Mouse (Mus musculus): Measurements from ENCODE around the gene Rfx3. TPM values are rescaled to one million over a fixed set of nuclear protein-coding genes. Genes with fewer than 3 reads are reported as not detected.

Rfx3 gene
- total RNA-seq, 2 experiments from 2014 or later, result 90.7 to 98.5 TPM

DNA sequence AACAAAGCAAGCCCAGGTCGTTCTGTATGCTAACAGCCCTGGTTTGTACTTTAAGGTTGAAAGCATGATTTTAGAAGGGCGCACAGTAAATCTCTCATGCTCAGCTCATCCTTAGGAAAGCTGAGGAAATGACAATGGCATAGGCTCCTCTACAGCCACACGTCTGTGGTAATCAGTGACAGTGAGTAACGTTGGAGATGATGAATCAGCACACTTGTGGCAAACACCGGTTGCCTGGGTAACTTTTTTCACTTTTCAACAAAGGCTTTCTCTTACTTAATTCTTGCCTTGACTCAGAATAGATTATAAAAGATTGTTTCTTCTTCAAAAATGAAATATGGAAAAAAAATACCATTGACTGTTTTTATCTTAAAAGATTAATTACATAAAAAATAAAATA is 104.0 kb downstream of the Rfx3 start:
- no peak for DNase-seq (ENCODE audit: low spot score in 2 of 2)

DNA sequence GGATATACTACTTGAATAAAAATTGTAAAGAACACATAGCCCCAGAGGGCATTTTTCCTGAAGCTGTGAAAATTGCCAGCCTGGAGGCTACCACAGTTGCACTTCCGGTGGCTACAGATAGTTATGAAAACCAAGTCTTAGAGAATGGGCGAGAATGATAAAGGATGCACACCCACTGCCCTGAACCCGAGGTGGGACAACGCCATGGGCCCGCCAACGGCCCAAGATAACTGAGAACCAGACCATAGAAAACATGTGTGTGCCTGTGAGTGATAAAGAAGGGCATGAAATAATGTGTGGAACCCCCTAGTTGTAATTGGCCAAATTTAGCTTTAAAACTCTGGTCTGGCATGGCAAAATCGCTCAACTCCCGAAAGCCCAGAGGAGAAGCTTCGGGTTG is 105.0 kb downstream of the Rfx3 start:
- no peak for DNase-seq (ENCODE audit: low spot score in 2 of 2)

DNA sequence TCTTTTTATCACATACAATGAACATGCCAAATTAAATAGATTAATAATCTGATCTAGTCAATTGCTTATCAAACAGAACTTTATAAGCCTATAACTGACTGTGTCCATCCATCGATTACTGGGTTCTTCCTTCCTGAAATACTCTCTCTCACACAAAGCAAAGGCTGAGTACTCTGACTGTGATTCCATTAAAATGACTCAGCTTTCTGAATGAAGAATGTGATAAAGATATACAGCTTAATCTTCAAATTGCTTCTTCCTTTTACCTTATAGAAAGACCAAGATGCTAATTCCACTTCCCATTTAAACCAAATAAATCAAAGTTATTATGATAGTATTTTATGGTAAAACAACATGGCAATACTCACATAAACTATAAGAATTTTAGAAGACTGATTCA is 105.8 kb downstream of the Rfx3 start:
- DNase-seq (ENCODE audit: low spot score in 2 of 2), result no peak

GRCm38 (mm10) chr19:27904655-27905054 is 106.3 kb downstream of the Rfx3 start:
- DNase-seq (ENCODE audit: low spot score in 2 of 2), result peak in 1 of 2 experiments; percentile 51

- DNase-seq (ENCODE audit: low spot score in 2 of 2), result no peak
Measured at GRCm38 (mm10) chr19:27904209-27904608, 106.8 kb downstream of the Rfx3 start.

DNA sequence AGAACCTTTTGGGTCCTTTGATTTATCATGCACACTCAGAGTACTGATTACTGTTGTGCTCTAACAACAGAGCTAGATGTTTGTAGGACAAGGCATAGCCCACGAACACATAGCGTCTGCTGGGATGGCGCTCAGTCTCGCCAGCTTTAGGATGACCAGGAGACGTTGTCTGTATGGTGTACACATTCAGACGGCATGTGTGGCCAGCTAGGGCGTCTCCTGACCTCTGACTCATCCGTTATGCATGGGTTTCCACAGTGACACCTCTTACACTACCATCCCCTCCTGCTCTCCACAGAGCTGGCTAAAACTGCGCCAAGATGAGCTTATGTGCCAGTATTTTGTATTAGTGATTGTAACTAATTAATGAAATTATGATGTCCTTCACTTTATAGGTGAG is 108.4 kb downstream of the Rfx3 start:
- no peak for DNase-seq (ENCODE audit: low spot score in 2 of 2)

- DNase-seq (ENCODE audit: low spot score in 2 of 2), result no peak
Measured at GRCm38 (mm10) chr19:27901693-27902092, 109.3 kb downstream of the Rfx3 start.

GRCm38 (mm10) chr19:27884520-27884919 is 126.4 kb downstream of the Rfx3 start:
- no peak for DNase-seq (ENCODE audit: low spot score in 2 of 2)

GRCm38 (mm10) chr19:27877429-27877828 is 133.5 kb downstream of the Rfx3 start:
- DNase-seq (ENCODE audit: low spot score in 2 of 2), result no peak

DNA sequence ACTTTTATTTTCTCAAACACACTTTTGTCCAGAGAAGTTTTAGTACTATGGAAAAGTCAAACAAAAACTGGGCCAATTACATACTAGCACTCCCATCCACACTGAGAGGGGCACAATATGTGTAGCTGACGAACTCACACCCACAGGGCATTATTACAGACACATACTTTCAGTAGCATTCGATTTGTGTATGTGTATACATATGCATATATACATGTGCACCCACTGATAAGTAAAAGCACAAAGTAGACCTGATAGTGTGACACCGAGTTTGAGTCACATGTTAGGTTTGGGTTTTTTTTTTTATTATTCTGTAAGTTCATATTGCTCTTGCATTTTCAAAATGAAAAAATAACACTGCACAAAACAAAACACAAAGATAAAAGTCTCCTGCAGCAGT is 140.2 kb downstream of the Rfx3 start:
- no peak for DNase-seq (ENCODE audit: low spot score in 2 of 2)

DNA sequence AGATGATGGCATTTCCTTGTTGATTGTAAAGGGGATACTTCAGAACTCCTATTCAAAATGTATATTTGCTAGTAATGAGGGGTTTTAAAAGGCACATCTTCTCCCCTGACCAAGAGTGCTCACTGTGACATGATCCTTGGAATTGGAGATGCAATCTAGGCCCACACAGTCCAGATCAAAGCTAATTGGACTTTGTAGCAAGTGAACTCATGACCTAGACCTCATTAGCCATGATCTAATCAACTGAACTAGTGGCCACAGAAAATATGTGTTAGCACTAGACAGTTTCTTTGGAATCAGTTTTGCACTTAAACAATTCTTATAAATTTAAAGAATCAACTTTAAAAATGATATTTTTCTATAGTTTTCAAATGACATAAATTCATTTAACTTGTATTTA is 151.3 kb downstream of the Rfx3 start:
- DNase-seq (ENCODE audit: low spot score in 2 of 2), result no peak

DNA sequence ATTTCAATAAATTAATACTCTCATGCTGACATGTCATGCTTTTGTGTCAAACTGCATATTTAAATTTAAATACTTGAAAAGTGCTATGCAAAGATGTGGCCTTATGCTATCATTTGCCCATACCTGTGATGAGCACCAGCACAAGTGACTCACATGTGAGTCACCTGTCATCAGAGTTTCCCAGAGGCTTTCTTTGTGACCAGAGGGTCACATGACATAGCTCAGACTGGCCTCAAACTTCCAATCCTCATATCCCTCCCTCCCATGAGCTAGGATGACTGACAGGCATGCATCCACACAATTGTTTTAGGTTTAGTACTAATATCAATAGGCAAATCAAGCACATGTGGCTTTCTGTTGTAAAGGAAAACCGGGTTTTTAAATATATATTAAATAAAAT is 162.0 kb downstream of the Rfx3 start:
- DNase-seq (ENCODE audit: low spot score in 2 of 2), result no peak

DNA sequence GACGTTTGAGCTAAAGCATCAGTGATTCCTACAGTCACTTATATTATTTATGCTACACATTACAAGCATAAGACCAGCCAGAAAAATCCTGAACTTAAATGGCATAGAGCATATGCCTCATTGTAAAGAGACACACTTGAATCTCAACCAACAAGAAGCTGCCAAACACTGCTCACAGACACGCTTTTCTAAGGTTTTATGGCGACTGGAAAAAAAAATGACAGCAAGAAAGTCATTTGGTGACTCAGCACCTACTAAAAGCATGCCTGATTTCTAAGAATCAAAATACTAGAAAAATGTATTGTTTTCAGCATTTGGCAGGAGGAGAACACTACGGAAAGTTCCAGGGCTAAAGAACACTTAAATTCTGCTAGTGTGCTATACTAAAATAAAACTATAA is 163.9 kb downstream of the Rfx3 start:
- no peak for DNase-seq (ENCODE audit: low spot score in 2 of 2)

DNA sequence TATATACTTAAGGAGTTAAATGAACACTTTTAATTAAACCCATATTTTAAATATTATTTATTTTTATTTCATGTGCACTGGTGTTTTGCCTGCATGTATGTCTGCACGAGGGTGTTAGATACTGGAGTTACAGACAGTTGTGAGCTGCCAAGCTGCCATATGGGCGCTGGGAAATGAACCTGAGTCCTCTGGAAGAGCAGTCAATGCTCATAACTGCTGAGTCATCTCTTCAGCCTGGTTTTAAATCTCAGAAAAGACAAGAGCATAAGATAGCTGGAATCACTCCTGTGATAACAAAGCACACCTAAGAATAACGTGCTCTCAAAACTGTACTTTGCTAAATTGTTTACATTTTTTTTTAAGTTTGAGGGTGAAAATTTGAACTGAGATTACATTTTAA is 172.3 kb downstream of the Rfx3 start:
- DNase-seq (ENCODE audit: low spot score in 2 of 2), result no peak

GRCm38 (mm10) chr19:27838041-27838440 is 172.9 kb downstream of the Rfx3 start:
- DNase-seq (ENCODE audit: low spot score in 2 of 2), result no peak

GRCm38 (mm10) chr19:27832448-27832847 is 178.5 kb downstream of the Rfx3 start:
- no peak for DNase-seq (ENCODE audit: low spot score in 2 of 2)

DNA sequence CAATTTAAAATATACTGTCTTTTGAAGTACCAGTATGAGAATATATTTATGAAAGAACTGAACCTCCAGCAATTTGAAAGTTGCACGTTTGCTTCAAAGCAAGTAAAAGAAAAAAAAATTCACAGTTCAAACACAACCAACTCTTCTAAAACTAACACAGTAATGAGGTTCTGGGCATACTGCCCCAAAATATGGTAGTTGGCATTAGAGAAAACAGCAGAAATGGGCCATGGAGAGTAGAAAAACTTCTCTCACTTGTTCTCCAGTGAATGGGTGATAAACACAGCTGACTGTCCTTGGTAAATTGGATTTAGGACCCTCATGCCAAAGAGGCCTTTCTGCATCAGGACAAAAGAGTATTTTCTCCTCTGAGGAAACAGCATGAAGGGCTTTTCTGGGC is 182.7 kb downstream of the Rfx3 start:
- DNase-seq (ENCODE audit: low spot score in 2 of 2), result peak in 1 of 2 experiments; percentile 74

GRCm38 (mm10) chr19:27817661-27818060 is 193.3 kb downstream of the Rfx3 start:
- DNase-seq (ENCODE audit: low spot score in 2 of 2), result no peak

DNA sequence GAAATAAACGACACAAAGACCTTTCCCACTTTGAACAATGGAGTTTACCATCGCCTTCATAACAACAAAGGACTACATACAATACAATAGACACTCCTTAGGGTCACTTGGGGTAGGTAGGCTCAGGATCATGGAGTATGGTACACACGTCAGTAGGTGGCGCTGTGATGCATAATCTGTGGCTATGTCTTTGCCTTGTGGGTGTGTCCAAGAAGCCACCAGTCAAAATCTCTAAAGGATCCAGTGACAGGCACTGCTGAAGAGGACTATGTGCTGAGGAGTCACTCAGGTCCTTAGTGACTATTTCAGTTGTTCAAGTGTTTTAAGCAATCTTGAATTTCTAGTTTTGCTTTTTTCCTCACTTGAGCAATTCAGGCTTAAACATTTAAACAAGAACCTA is 230.9 kb downstream of the Rfx3 start:
- no peak for DNase-seq (ENCODE audit: low spot score in 2 of 2)

GRCm38 (mm10) chr19:27770716-27771265 is 240.2 kb downstream of the Rfx3 start:
- no peak for DNase-seq (ENCODE audit: low spot score in 2 of 2)

- DNase-seq (ENCODE audit: low spot score in 2 of 2), result no peak
Measured at GRCm38 (mm10) chr19:27768444-27768843, 242.5 kb downstream of the Rfx3 start.

DNA sequence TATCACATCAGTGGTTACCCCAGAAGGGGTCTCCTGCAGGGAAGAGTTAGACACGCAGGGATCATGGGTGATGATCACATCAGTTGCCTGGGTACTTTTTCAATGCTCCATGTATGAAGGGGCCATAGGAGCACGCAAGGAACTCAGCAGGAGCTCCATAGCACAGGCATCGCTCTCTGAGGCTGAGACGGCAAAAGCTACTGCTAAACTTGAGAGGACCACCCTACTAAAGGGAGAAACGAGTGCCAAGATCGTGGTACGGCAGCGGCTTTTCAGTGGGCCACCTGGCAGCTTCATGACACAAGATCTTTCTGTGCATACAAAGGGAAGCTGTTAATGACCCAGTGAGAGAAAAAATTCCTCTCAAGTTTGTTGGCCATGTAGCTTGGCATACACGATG is 250.7 kb downstream of the Rfx3 start:
- DNase-seq (ENCODE audit: low spot score in 2 of 2), result no peak

DNA sequence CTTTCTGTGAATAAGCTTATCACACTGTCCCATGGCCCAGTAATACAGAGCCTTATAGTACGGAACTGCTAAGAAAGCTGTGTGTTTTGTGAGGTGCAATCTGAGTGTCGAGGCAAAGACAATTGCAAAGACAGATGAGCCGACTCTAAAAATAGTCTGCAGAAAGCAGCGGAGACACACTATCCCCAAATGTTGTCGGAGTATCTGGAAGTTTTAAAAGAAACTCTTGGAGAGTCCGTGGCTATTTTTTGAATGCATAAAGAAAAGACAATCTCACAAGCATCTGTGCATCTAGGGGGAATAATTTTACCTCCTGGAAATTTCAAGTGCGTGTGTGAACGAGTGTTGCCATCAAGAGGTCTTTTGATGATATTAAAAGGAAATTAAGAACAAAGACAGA is 251.6 kb downstream of the Rfx3 start:
- DNase-seq (ENCODE audit: low spot score in 2 of 2), result no peak

DNA sequence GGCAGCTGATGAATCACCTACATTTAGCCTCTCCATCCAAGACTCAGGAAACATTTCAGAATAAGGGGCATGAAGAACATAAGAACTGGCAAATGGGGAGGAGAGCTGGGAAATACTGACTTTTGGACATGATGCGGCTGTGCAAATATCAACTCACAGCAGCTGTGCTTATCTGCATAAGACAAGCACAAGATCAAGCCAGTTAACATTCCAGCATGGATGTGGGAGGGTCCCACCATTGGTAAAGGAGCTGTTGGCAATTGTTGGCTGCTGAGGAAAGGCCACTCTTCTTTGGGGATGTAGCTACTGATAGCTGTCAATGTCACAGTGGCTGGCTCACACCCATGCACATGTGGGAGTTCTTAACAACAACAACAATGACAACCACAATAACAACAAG is 263.7 kb downstream of the Rfx3 start:
- DNase-seq (ENCODE audit: low spot score in 2 of 2), result no peak
